Mouse (Mus musculus): Measurements from ENCODE around the gene Aoc3. TPM values are rescaled to one million over a fixed set of nuclear protein-coding genes. Genes with fewer than 3 reads are reported as not detected.
"Not testable (repeated sequence)": the region's sequence is repeated elsewhere in the genome, so short reads cannot be mapped to it uniquely, and the experiment has no call there.

Aoc3 gene
- total RNA-seq, 1 experiment from 2014 or later = 30.8 TPM

DNA sequence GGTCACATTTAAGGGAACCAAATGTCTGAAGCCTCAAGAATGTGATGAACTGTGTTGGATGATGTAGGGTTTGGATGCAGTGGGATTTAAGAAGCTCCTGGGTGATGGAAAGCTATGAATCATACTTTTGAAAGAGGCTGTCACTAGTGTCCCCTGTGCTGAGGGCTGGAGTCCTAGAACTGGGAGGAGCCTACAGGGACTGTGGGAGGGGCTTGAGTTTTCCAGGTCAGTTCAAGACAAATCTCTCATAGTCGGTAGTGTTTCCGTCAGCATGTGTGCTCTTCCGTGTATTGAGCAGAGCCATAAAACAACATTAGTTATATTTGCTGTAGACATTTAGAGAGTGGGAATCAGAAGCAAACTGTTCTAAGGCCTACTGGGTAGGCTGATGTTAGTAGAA lies 3.1 kb upstream of the Aoc3 start:
- no peak for DNase-seq

DNA sequence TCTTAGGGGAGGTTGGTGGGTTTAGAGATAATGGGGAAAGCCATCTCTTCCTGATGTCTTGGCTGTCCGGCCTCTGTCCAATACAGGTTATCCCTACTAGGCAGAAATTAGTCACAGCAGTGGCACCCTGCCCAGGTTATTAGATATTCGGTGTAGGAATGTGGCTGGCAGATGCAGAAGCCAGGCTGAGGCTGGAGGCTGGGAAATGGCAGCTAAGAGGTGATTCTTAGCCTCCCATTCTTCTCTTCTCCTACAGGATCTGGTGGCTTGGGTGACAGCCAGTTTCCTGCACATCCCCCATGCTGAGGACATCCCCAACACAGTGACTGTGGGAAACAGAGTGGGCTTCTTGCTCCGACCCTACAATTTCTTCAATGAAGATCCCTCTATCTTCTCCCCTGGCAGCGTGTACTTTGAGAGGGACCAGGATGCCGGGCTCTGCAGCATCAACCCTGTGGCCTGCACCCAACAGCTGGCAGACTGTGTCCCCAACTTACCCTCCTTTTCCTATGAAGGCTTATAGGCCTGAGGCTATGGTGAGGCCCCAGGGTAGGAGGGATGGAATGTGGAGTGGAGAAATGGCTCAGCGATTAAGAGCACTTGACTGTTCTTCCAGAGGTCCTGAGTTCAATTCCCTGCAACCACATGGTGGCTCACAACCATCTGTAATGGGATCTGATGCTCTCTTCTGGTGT lies 1.3 kb upstream of the Aoc3 start:
- peak; percentile 66 for DNase-seq

DNA sequence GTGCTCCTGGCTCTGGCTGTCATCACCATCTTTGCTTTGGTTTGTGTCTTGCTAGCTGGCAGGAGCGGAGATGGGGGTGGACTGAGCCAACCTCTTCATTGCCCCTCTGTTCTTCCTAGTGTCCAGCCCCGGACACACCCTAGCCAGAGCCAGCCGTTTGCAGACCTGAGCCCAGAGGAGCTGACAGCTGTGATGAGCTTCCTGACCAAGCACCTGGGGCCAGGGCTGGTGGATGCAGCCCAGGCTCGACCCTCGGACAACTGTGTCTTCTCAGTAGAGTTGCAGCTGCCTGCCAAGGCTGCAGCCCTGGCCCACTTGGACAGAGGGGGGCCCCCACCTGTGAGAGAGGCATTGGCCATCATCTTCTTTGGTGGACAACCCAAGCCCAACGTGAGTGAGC lies 556 bp downstream of the Aoc3 start:
- DNase-seq = not testable (repeated sequence)

DNA sequence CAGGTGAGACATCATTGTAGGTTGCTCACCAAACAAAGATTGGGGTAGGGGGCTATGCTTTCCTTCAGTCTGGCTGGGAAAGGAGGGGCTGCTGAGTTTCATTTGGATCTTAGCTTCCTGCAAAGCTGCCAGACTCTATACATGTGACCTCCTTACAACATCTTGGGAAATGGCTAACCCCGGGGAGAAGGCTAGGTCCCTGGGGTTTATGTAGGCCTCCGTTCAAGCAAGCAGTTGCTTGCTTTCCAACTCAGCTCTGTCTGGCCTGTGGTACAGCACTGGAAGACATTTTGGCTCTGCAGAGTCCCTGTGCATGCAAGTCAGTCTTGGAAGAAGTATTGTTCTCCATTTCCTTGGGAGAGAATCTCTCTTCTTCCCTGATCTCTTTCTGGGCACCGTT lies 2.1 kb downstream of the Aoc3 start:
- no peak for DNase-seq

DNA sequence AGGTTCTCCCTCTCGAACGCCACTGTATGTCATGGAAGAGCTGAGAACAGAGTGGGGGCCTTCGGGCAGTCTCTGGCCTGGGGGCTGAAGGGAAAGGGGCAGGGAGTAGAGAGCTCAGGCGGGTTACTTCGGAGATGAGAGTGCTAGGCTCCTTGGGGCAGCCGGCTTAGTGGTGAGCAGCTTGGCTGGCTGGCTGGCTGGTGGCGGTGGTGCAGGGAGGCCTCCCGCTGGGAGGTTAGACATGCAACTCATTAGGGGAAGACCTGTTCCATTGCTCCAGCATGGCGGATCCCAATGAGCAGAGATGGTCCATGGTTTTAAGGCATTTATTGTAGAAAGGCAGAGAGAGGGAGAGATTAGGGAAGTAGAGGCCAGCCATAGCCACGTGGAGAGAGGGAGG lies 3.6 kb downstream of the Aoc3 start:
- DNase-seq = no peak

DNA sequence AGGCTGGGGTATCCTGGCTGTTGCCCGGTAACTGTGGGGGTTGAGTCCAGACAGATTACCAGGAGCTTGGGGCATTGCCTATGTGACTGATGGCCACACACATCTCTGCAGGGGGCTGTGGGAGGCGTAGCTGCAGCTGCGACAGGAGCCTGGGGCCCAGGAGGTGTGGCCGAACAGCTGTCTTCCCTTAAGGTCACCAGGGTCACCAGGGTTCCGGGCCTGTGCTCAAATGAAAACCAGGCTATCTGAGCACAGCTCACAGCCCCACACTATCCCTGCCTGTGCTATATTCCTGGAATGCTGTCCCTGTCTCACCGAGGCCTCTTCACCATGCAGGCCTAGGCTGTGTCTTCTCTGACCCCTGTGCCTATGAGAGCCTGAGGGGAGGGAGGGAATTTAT lies 4.1 kb downstream of the Aoc3 start:
- DNase-seq = no peak

DNA sequence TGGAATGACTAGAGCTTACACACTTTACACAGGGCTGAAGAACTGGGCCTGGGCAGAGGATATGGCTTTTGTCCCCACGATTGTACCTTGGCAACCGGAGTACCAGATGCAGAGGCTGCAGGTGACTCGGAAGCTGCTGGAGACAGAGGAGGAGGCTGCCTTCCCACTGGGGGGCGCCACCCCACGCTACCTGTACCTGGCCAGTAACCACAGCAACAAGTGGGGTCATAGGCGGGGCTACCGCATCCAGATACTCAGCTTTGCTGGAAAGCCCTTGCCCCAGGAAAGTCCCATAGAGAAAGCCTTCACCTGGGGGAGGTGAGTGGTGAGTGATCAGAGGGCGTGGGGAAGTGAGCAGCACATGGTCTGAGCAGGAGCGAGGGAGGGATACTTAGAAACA lies 5.3 kb downstream of the Aoc3 start:
- DNase-seq = no peak

DNA sequence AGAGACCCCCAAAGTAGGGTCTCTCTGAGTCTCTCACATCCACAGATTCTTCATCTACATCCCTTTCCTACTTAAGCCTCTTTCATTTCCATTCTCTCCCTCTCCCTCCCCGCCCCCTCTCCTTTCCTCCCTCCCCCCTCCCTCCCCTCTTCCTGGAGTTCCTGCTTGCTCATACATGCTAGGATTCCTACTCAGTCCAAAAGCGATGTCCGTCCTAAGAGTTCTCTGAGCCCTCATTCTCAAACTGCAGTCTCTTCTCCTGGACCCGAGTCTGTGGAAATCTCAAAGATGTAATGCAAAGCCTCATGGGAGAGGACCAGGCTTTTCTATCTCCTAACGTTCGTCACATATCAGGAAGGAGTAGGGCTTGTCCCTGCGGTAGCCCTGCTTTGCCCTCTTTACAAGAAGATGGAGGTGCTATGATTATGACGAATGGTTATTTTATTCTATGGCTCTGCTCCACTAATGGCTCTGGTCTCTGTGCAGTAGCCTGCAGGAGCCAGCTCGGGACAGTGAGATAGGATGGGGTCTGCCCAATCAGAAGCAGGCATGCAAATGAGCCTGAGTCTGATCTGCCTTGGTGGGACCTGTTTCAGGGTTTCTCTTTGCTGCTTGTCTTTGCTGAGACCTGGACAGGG lies 7.8 kb downstream of the Aoc3 start:
- DNase-seq = no peak

DNA sequence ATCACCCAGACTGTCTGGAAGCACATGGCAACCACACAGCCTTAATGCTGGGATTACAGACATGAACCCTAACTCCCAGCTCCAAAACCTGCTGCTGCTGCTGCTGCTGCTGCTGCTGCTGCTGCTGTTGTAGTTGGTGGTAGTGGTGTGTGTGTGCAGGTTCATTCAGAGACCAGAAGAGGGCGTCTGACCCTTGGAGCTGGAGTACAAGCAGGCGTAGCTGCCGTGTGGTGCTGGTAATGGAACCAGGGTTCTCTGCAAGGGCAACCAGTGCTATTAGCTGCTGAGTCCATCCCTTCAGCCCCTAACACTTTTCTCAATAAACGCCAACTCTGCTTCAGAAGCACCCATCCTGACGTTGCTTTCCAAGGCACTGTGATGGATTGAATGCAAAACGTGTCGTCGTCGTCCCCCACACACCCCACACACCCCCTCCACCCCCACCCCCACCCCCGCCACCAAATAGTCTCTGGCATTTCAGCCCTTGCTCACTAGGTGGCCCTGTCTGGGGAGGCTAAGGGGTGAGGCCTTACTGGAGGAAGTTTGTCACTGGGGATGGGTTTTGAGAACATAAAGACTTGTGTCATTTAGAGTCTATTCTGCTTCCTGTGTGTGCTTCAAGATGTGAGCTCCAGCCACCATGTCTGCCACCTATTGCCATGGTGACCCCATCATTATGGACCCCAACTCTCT lies 16.8 kb downstream of the Aoc3 start:
- no peak for DNase-seq

DNA sequence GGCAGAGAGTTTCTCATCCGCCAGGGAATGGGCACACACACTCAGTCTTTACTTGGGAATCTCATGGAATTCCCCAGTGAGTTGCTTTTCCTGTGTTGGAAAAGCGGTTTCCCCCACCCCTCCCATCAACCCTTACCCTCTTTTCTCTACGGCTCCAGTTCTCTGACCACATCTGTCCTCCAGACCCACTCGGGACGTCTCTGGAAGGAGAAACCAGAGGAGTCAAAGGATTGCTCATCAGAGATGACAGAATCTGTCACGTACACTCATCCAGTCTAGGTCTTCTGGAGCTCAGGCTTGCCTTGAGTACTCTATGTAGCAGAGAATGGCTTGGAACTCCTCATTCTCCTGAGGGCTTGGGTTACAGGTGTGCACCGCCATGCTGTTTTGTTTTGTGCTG lies 18.4 kb downstream of the Aoc3 start:
- no peak for DNase-seq

DNA sequence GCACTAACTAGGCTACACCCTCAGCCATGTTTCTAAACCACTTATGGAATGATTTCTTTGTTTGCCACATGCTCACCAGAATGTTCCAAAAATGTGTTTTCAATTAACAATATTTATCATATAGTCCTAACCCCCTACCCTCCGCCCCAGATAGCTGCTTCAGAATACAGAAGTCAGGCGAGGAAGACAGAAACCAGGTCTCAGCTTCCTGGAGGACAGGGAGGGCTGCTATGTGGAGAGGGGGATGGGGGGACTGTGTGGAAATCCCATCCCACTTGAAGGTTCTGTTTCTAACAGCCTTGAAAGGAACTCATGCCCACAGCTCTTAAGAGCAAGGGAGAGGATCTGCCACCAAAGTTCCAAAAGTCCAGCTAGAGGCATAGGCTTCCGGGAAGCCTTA lies 18.8 kb downstream of the Aoc3 start:
- no peak for DNase-seq

DNA sequence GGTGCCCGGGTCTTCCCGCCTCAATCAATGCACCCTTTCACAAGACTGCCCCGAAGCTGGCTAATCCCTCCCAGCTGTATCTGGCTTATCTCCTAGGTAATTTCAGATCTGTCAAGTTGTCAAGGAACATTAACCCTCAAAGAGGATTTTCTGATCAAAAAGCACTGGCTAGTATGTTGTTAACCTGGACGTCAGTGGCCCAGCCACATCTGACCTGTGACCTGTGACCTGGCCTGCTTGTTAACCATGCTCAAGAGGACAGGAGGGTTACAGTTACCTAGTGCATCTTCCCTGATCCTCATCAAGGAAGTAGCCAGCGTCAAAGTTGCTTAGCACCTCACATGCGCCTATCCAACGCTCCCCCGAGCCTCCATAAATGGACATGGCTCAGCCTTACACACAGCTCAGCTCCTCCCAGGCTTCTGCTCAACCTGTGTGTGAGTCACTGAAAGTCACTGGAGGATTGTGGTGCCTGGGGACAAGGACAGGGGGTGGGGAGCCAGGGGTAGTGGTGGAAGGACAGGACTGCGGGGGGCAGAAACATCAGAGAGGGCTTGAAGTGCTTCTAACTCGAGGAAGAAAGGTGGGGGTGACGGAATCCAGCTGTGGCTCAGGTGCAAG lies 20.8 kb downstream of the Aoc3 start:
- DNase-seq = no peak

DNA sequence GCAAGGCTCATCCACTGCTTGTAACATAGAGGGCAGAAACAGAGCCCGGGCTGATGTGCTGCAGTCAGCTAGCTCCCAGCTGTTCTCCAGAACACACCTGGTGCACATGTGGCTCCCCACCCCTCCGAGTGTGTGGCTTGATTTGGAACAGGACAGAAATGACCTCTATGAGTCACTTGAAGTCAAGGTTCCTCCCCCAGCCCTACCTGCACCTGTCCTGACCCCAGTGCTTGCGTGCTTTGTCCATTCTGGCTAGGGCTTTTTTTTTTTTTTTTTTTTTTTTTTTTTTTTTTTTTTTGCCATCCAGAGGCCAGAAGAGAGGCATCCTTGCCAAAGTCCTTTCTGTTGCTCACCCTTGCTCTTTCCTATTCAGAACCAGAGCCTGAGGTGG lies 21.3 kb downstream of the Aoc3 start:
- DNase-seq = no peak

DNA sequence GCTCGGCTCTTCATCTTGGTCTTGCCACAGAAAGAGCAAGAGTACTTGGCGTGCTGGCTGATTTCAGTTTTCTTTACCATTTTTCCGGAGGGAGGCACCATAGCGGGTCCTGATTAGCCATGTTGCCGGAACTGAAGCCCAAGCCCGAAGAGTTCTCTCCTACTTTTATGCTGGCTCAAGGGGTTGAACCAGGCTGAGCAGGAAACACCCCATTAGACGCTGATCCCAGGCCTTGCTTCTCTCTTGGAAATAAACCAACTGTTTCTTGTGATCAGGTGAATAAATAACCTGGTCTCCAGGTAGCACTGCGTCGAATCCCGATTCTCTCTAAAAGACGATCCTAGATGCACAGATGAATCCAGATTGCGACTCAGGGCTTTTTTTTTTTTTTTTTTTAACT lies 23.0 kb downstream of the Aoc3 start:
- DNase-seq = no peak

DNA sequence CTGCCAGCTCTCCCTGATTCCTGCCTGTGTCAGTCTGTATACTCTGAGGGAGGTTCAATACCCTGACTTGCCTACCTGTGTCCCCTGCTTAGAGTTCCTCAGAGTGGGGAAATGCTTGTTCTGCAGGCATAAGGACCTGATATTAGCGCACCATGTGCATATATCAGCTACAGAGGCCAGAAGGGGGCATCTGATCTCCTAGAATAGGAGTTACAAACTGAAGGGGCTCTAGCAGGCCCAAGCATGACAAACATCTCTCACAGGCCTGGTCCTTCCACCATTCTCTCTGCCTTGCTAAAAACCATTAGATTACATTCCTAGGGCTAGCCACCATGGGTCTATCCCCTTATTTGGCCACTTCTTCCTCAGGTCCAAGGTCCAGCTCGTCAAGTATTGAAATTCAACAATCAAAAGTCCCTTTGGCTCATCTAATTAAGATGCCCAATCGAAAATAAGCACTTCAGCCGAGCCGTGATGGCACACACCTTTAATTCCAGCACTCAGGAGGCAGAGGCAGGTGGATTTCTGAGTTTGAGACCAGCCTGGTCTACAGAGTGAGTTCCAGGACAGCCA lies 24.1 kb downstream of the Aoc3 start:
- DNase-seq = no peak

DNA sequence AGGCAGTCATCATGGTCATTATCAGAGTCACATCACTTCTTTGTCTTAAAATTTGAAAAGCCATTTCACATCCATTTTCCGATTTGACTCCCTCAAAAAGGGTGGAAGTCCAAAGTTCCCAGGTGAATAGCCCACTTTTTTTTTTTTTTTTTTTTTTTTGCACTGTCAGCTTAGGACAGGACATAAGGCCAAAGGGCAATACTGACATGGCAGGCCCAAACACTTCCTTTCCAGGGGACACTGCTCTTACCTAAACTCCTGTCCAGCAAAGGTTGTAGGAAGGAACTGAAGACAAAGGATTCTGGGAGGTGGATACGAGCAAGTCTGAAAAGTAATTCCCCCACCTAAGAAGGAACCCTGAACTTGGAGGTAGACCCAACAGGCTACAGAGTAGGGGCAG lies 25.5 kb downstream of the Aoc3 start:
- DNase-seq = no peak

DNA sequence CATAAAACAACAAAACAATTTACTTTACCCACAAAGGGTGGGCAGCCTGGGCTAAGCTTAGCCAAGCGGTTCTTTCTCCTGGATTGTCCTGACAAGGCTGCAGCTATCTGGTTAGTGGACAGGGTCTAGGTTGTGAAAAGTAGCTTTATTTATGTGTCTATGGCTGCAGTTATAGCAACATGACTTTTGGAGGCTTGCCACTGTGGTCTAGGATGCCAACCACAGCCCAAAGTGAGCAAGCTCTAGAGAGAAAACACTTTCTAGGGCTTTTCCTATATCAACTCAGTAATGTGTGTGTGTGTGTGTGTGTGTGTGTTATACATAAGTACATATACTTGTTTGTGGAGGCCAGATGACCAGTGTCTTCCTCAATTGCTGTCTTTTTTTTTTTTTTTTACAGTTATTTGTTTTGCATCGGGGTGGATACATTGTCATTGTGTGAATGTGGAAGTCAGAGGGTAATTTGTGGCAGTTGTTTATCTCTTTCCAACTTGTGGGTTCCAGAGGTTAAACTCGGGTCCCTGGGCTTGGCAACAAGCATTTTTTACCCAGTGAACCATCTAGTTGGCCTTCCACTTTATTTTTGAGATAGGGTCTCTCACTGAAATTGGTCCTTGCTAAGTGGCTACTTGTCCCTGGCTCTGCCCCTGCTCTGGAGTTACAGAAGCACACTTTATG lies 27.2 kb downstream of the Aoc3 start:
- no peak for DNase-seq

DNA sequence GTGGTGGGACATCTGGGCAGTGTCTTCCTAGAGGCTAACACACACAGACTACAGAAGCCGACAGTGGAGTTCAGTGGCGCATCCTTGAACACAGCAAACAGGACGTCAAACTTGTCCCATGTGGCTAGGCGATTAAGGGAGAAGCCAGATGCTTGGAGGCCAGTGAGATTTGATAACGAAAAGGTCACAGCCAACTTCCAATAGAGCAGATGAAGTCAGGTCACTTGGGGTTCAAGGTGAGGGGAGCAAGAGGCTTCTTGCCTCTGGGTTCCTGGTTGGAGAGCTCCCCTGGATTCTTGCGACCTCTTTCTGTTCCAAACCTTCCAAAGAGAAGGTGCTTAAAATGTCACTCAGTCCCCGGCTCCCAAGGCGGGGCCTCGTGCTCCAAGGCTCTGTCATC lies 29.4 kb downstream of the Aoc3 start:
- DNase-seq = no peak

DNA sequence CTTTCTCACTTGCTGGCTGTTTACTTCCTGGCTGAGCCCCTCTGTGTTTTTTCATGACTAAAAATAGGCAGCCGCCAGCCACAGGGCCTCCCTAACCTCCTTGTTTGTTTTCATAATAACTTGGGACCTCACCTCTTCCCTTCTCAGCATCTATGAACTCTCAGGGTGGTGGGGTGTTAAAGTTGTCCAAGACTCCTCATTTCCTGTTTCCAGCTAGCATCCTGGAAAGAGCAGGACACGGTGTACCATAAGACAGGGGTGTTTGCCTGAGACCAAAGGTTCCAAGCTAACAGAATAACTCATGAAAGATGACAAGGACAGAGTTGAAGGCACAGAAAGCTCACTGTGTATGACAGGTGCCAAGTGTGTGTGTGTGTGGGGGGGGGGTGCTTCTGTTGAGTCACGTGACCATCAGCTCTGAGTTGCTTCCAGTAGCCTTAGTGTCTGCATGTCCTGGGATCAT lies 30.3 kb downstream of the Aoc3 start:
- DNase-seq = no peak

DNA sequence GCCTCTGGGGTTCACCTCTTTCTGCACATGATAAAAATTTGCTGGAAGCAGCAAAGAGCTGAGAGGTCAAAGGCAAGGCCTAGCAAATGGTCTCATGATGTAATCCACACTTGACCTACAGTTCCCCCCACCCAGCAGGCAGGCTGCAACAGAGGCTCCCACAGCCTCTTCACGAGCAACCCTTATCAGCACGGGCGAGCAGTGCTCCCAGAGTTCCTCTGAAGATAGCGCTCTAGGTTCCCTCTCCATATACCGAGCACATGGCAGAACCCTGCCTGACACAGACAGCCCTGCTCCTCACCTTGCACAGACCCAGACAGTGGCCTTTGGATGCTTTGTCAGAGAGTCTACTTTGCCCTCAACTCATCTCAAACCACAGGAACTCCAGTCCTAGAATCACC lies 34.1 kb downstream of the Aoc3 start:
- no peak for DNase-seq

DNA sequence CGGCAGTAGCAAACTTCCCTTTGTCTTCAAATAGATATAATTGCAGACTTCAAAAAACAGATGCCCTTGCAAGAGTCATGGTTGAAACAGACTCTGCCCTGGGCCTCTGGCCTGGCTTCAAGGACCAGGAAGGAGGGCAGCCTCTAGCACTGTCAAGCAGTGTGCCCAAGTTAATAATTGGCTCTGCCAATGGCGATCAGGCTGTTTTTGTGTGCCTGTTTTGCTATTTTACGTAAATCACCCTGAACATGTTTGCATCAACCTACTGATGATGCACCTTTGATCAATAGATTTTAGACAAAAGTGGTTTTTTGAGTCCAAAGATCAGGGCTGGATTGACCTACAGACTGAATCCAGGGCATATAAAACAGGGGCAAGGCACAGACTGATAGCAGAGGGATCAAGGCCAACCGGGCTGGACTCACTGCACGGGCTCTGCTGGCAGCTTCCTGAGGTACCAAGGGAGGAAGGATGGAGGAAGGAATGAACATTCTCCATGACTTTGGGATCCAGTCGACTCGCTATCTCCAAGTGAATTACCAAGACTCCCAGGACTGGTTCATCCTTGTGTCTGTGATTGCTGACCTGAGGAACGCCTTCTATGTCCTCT lies 37.0 kb downstream of the Aoc3 start, which contains the start of gene G6pc:
G6pc (plus strand) TSS at position 236 of the 610 bp plus-strand sequence.
- DNase-seq = no peak

DNA sequence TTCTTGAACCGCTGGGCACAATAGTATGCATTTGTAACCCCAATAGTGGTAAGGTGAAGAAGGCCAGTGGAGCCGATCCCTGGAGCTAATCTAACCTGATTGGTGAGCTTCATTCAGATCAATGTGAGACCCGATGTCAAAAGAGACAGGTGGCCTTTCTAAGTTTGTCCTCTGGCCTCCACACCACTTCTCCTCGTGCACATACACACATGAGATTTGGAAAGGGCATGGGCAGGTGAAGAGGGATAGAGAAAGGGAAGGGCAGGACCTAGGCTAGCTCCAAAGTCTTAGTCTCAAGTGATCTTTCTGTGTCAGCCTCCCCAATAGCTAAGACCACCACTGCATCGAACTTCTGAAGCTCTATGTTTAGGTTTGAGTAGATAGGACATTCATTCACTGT lies 39.7 kb downstream of the Aoc3 start:
- no peak for DNase-seq

All from adrenal gland, postnatal 25 days (tissue).